Mouse (Mus musculus): ENCODE data around the gene Rpl3. TPM values are rescaled to one million over a fixed set of nuclear protein-coding genes. Genes with fewer than 3 reads are reported as not detected.

Gene Rpl3
- polyA plus RNA-seq, 2 experiments = 765 to 774 TPM

GRCm38 (mm10) chr15:80080711-80081615 lies 10.7 kb downstream of the Rpl3 start:
- Histone ChIP-seq H3K4me3 (ENCODE audit: insufficient read depth in 1 of 2, low read depth in 2 of 2, low read length in 2 of 2) (peak overlapping the region; percentile 92 to 95), H3K27me3 (ENCODE audit: control insufficient read depth, insufficient read depth, low read length) (no peaks in the 10 kb centered on the region), H3K27ac (peak overlapping the region; percentile 86), H3K4me1 (replicated peaks; ENCODE audit: control insufficient read depth in 2 of 2, insufficient read depth in 2 of 2, low read length in 1 of 2) (peaks cover 17 to 27% of the 10 kb centered on the region in 2 experiments), H3K36me3 (replicated peaks; ENCODE audit: control insufficient read depth, insufficient read depth, low read depth) (peaks cover 61% of the 10 kb centered on the region), H3K9ac (replicated peaks) (peak overlapping the region; percentile 97), H3K4me2 (ENCODE audit: low read depth) (peak overlapping the region; percentile 97), H3K9me3 (ENCODE audit: control insufficient read depth, low read length) (no peaks in the 10 kb centered on the region)
- no peak for ATAC-seq (ENCODE audit: insufficient read depth)
- TF ChIP-seq EP300 (IDR thresholded peaks at IDR 0.05; ENCODE audit: low read depth) = no peak
- peak; percentile 76 for TF ChIP-seq CTCF (IDR thresholded peaks at IDR 0.05; ENCODE audit: low read depth)
- 36% methylated on average over 9 of the region's 9 CpGs for WGBS (ENCODE audit: insufficient replicate concordance)
- peak in 1 of 3 experiments; percentile 65 for DNase-seq (ENCODE audit: low read depth in 3 of 3, low spot score in 3 of 3)

DNA sequence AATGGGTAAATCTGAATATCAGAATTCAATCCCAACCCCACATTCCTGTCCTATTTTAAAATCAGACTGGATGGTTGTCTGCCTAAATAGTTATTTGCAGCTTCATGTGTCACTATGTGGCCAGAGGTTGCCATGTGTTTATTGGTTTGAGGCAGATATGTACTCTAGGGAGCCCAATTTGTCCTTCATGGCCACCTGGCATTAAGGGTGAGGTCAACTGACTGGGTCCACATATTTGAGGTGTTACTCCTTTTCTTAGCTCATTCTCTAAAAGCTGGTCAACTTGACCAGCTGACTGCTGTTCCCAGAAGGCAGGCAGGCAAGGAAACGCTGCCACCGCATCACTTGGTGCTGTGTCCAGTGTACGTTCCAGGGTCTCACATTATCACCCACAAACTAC lies 11.7 kb downstream of the Rpl3 start:
- Histone ChIP-seq H3K27me3 (ENCODE audit: control insufficient read depth, insufficient read depth, low read length) (no peaks in the 10 kb centered on the region), H3K4me3 (ENCODE audit: insufficient read depth in 1 of 2, low read depth in 2 of 2, low read length in 2 of 2) (peak overlapping the region; percentile 92 to 95), H3K9ac (replicated peaks) (no peak overlapping the region; the same call in 1 of the 2 replicates), H3K27ac (peak overlapping the region; percentile 52), H3K9me3 (ENCODE audit: control insufficient read depth, low read length) (no peaks in the 10 kb centered on the region), H3K36me3 (replicated peaks; ENCODE audit: control insufficient read depth, insufficient read depth, low read depth) (peaks cover 61% of the 10 kb centered on the region), H3K4me2 (ENCODE audit: low read depth) (peak overlapping the region; percentile 97), H3K4me1 (replicated peaks; ENCODE audit: control insufficient read depth in 2 of 2, insufficient read depth in 2 of 2, low read length in 1 of 2) (peaks cover 19 to 35% of the 10 kb centered on the region in 2 experiments)
- TF ChIP-seq EP300 (IDR thresholded peaks at IDR 0.05; ENCODE audit: low read depth) (no peak), CTCF (IDR thresholded peaks at IDR 0.05; ENCODE audit: low read depth) (no peak)
- ATAC-seq (ENCODE audit: insufficient read depth) (no peak), DNase-seq (ENCODE audit: low read depth in 3 of 3, low spot score in 3 of 3) (no peak)
- WGBS (ENCODE audit: insufficient replicate concordance) = 73% methylated on average over 3 of the region's 3 CpGs

GRCm38 (mm10) chr15:80079129-80079668 lies 12.5 kb downstream of the Rpl3 start:
- WGBS (ENCODE audit: insufficient replicate concordance) = 85% methylated on average over 5 of the region's 5 CpGs
- Histone ChIP-seq H3K27me3 (ENCODE audit: control insufficient read depth, insufficient read depth, low read length) (no peaks in the 10 kb centered on the region), H3K27ac (peak overlapping the region; percentile 30), H3K9ac (replicated peaks) (peak overlapping the region; percentile 35; the same call in 1 of the 2 replicates), H3K36me3 (replicated peaks; ENCODE audit: control insufficient read depth, insufficient read depth, low read depth) (peaks cover 61% of the 10 kb centered on the region), H3K9me3 (ENCODE audit: control insufficient read depth, low read length) (no peaks in the 10 kb centered on the region), H3K4me3 (ENCODE audit: insufficient read depth in 1 of 2, low read depth in 2 of 2, low read length in 2 of 2) (peak overlapping the region in 1 of 2 experiments; percentile 14; a peak in 1 of 4 replicates), H3K4me1 (replicated peaks; ENCODE audit: control insufficient read depth in 2 of 2, insufficient read depth in 2 of 2, low read length in 1 of 2) (peaks cover 16 to 35% of the 10 kb centered on the region in 2 experiments), H3K4me2 (ENCODE audit: low read depth) (peak overlapping the region; percentile 97; the same call in 1 of the 2 replicates)
- DNase-seq (ENCODE audit: low read depth in 3 of 3, low spot score in 3 of 3) = no peak
- no peak for TF ChIP-seq EP300 (IDR thresholded peaks at IDR 0.05; ENCODE audit: low read depth)
- no peak for TF ChIP-seq CTCF (IDR thresholded peaks at IDR 0.05; ENCODE audit: low read depth)
- no peak for ATAC-seq (ENCODE audit: insufficient read depth)

GRCm38 (mm10) chr15:80078058-80078814 lies 13.4 kb downstream of the Rpl3 start:
- Histone ChIP-seq H3K9ac (replicated peaks) (no peak overlapping the region), H3K9me3 (ENCODE audit: control insufficient read depth, low read length) (no peaks in the 10 kb centered on the region), H3K36me3 (replicated peaks; ENCODE audit: control insufficient read depth, insufficient read depth, low read depth) (peaks cover 61% of the 10 kb centered on the region), H3K4me3 (ENCODE audit: insufficient read depth in 1 of 2, low read depth in 2 of 2, low read length in 2 of 2) (no peak overlapping the region), H3K4me2 (ENCODE audit: low read depth) (no peak overlapping the region), H3K4me1 (replicated peaks; ENCODE audit: control insufficient read depth in 2 of 2, insufficient read depth in 2 of 2, low read length in 1 of 2) (peaks cover 15 to 35% of the 10 kb centered on the region in 2 experiments), H3K27me3 (ENCODE audit: control insufficient read depth, insufficient read depth, low read length) (no peaks in the 10 kb centered on the region), H3K27ac (no peak overlapping the region)
- no peak for DNase-seq (ENCODE audit: low read depth in 3 of 3, low spot score in 3 of 3)
- TF ChIP-seq EP300 (IDR thresholded peaks at IDR 0.05; ENCODE audit: low read depth) = no peak
- peak; percentile 42; the same call in 1 of the 2 replicates for TF ChIP-seq CTCF (IDR thresholded peaks at IDR 0.05; ENCODE audit: low read depth)
- ATAC-seq (ENCODE audit: insufficient read depth) = no peak
- WGBS (ENCODE audit: insufficient replicate concordance) = 69% methylated on average over 11 of the region's 11 CpGs
